Mouse (Mus musculus): ENCODE measurements around the gene Gsta2. TPM values are rescaled to one million over a fixed set of nuclear protein-coding genes. Genes with fewer than 3 reads are reported as not detected.
A peak's percentile ranks its signal among the peaks of the same experiment; 100 is the strongest.

Gene Gsta2
- 0.23 and 0.51 TPM in 2 replicates for polyA plus RNA-seq (2015; fragmentation: Nextera tagmentation; extraction: Ambion mirVana)

GRCm38 (mm10) chr9:78355611-78356010, at the start of gene Gsta2:
TSS of gene Gsta2 (minus strand) at chr9:78355788.
- 69% methylated on average over 8 of the region's 8 CpGs for WGBS (ENCODE audit: insufficient replicate concordance)
- Histone ChIP-seq H3K9ac (no peak within 1 kb of the TSS), H3K27me3 (no peaks in the 10 kb centered on the region), H3K4me1 (replicated peaks) (no peaks in the 10 kb centered on the region), H3K4me2 (no peak within 1 kb of the TSS), H3K4me3 (replicated peaks) (no peak within 1 kb of the TSS), H3K36me3 (replicated peaks) (no peaks in the 10 kb centered on the region), H3K9me3 (replicated peaks) (no peaks in the 10 kb centered on the region), H3K27ac (replicated peaks) (0 out of 2 replicates have a peak within 1 kb of the TSS, but pooled peaks have one; percentile 19)
- ATAC-seq (ENCODE audit: insufficient read depth): no peak

- no peak for ATAC-seq (ENCODE audit: insufficient read depth)
- Histone ChIP-seq H3K4me1 (replicated peaks) (no peaks in the 10 kb centered on the region), H3K4me2 (no peak overlapping the region), H3K27ac (replicated peaks) (no peak overlapping the region), H3K27me3 (peaks cover 23% of the 10 kb centered on the region), H3K9ac (no peak overlapping the region), H3K9me3 (replicated peaks) (no peaks in the 10 kb centered on the region), H3K36me3 (replicated peaks) (no peaks in the 10 kb centered on the region), H3K4me3 (replicated peaks) (no peak overlapping the region)
- 83% methylated on average over 7 of the region's 7 CpGs for WGBS (ENCODE audit: insufficient replicate concordance)
Measured at GRCm38 (mm10) chr9:78401596-78401995, 46.0 kb upstream of the Gsta2 start.

- Histone ChIP-seq H3K27ac (replicated peaks) (no peak overlapping the region), H3K4me1 (replicated peaks) (peaks cover 7% of the 10 kb centered on the region), H3K27me3 (peaks cover 33% of the 10 kb centered on the region), H3K4me3 (replicated peaks) (no peak overlapping the region), H3K9ac (no peak overlapping the region), H3K36me3 (replicated peaks) (no peaks in the 10 kb centered on the region), H3K4me2 (no peak overlapping the region), H3K9me3 (replicated peaks) (no peaks in the 10 kb centered on the region)
- ATAC-seq (ENCODE audit: insufficient read depth): no peak
- WGBS (ENCODE audit: insufficient replicate concordance): 65% methylated on average over 5 of the region's 5 CpGs
Measured at GRCm38 (mm10) chr9:78400570-78400969, 45.0 kb upstream of the Gsta2 start.

GRCm38 (mm10) chr9:78396517-78396916, 40.9 kb upstream of the Gsta2 start:
- ATAC-seq (ENCODE audit: insufficient read depth): no peak
- Histone ChIP-seq H3K27ac (replicated peaks) (no peak overlapping the region), H3K4me1 (replicated peaks) (peaks cover 9% of the 10 kb centered on the region), H3K27me3 (peaks cover 71% of the 10 kb centered on the region), H3K9me3 (replicated peaks) (no peaks in the 10 kb centered on the region), H3K4me2 (no peak overlapping the region), H3K4me3 (replicated peaks) (no peak overlapping the region), H3K9ac (no peak overlapping the region), H3K36me3 (replicated peaks) (no peaks in the 10 kb centered on the region)
- WGBS (ENCODE audit: insufficient replicate concordance): 50% methylated on average over 9 of the region's 9 CpGs

GRCm38 (mm10) chr9:78395630-78396351, 40.2 kb upstream of the Gsta2 start, which contains the start of gene Ddx43:
TSS of gene Ddx43 (plus strand) at chr9:78395777.
- Histone ChIP-seq H3K9ac (no peak within 1 kb of the TSS), H3K4me1 (replicated peaks) (peaks cover 9% of the 10 kb centered on the region), H3K27me3 (peaks cover 71% of the 10 kb centered on the region), H3K4me2 (peak within 1 kb of the TSS; percentile 55), H3K9me3 (replicated peaks) (no peaks in the 10 kb centered on the region), H3K36me3 (replicated peaks) (no peaks in the 10 kb centered on the region), H3K4me3 (replicated peaks) (peak within 1 kb of the TSS; percentile 29), H3K27ac (replicated peaks) (no peak within 1 kb of the TSS)
- peak; percentile 44 for ATAC-seq (ENCODE audit: insufficient read depth)
- 3% methylated on average over 93 of the region's 93 CpGs for WGBS (ENCODE audit: insufficient replicate concordance)

GRCm38 (mm10) chr9:78395244-78395629, 39.6 kb upstream of the Gsta2 start:
- Histone ChIP-seq H3K4me2 (peak overlapping the region; percentile 55), H3K9me3 (replicated peaks) (no peaks in the 10 kb centered on the region), H3K9ac (no peak overlapping the region), H3K4me1 (replicated peaks) (peaks cover 9% of the 10 kb centered on the region), H3K4me3 (replicated peaks) (peak overlapping the region; percentile 29; the same call in 1 of the 2 replicates), H3K27me3 (peaks cover 71% of the 10 kb centered on the region), H3K36me3 (replicated peaks) (no peaks in the 10 kb centered on the region), H3K27ac (replicated peaks) (no peak overlapping the region)
- ATAC-seq (ENCODE audit: insufficient read depth): no peak
- 31% methylated on average over 11 of the region's 11 CpGs for WGBS (ENCODE audit: insufficient replicate concordance)

GRCm38 (mm10) chr9:78394602-78395001, 39.0 kb upstream of the Gsta2 start:
- Histone ChIP-seq H3K36me3 (replicated peaks) (no peaks in the 10 kb centered on the region), H3K4me1 (replicated peaks) (peaks cover 9% of the 10 kb centered on the region), H3K4me3 (replicated peaks) (no peak overlapping the region), H3K27me3 (peaks cover 71% of the 10 kb centered on the region), H3K27ac (replicated peaks) (no peak overlapping the region), H3K9ac (no peak overlapping the region), H3K4me2 (no peak overlapping the region), H3K9me3 (replicated peaks) (no peaks in the 10 kb centered on the region)
- ATAC-seq (ENCODE audit: insufficient read depth): no peak
- WGBS (ENCODE audit: insufficient replicate concordance): 42% methylated on average over 7 of the region's 7 CpGs

- no peaks in the 10 kb centered on the region for H3K9me3 ChIP-seq (replicated peaks)
- ATAC-seq (ENCODE audit: insufficient read depth): no peak
- H3K27me3 ChIP-seq: peaks cover 68% of the 10 kb centered on the region
- H3K4me3 ChIP-seq (replicated peaks): no peak overlapping the region
- H3K27ac ChIP-seq (replicated peaks): no peak overlapping the region
- no peak overlapping the region for H3K4me2 ChIP-seq
- WGBS (ENCODE audit: insufficient replicate concordance): 65% methylated on average over 10 of the region's 10 CpGs
- H3K36me3 ChIP-seq (replicated peaks): no peaks in the 10 kb centered on the region
- H3K9ac ChIP-seq: no peak overlapping the region
- H3K4me1 ChIP-seq (replicated peaks): peaks cover 9% of the 10 kb centered on the region
Measured at GRCm38 (mm10) chr9:78393741-78394140, 38.2 kb upstream of the Gsta2 start.

GRCm38 (mm10) chr9:78389981-78390380, 34.4 kb upstream of the Gsta2 start:
- ATAC-seq (ENCODE audit: insufficient read depth): no peak
- Histone ChIP-seq H3K36me3 (replicated peaks) (no peaks in the 10 kb centered on the region), H3K9ac (no peak overlapping the region), H3K4me1 (replicated peaks) (no peaks in the 10 kb centered on the region), H3K27me3 (peaks cover 32% of the 10 kb centered on the region), H3K27ac (replicated peaks) (no peak overlapping the region), H3K4me3 (replicated peaks) (no peak overlapping the region), H3K9me3 (replicated peaks) (no peaks in the 10 kb centered on the region), H3K4me2 (no peak overlapping the region)
- 30% methylated on average over 5 of the region's 5 CpGs for WGBS (ENCODE audit: insufficient replicate concordance)

- Histone ChIP-seq H3K27ac (replicated peaks) (no peak overlapping the region), H3K9me3 (replicated peaks) (no peaks in the 10 kb centered on the region), H3K4me1 (replicated peaks) (no peaks in the 10 kb centered on the region), H3K4me2 (no peak overlapping the region), H3K9ac (no peak overlapping the region), H3K27me3 (peaks cover 4% of the 10 kb centered on the region), H3K4me3 (replicated peaks) (no peak overlapping the region), H3K36me3 (replicated peaks) (no peaks in the 10 kb centered on the region)
- WGBS (ENCODE audit: insufficient replicate concordance): 68% methylated on average over 7 of the region's 7 CpGs
- ATAC-seq (ENCODE audit: insufficient read depth): no peak
Measured at GRCm38 (mm10) chr9:78386947-78387346, 31.4 kb upstream of the Gsta2 start.

GRCm38 (mm10) chr9:78385893-78386292, 30.3 kb upstream of the Gsta2 start:
- Histone ChIP-seq H3K36me3 (replicated peaks) (no peaks in the 10 kb centered on the region), H3K4me1 (replicated peaks) (no peaks in the 10 kb centered on the region)
- no peak for ATAC-seq (ENCODE audit: insufficient read depth)

More at GRCm38 (mm10) chr9:78385893-78386292, 30.3 kb upstream of the Gsta2 start:
- Histone ChIP-seq H3K27ac (replicated peaks) (no peak overlapping the region), H3K27me3 (peaks cover 3% of the 10 kb centered on the region; the same call in 1 of the 2 replicates), H3K4me3 (replicated peaks) (no peak overlapping the region), H3K9ac (no peak overlapping the region), H3K4me2 (no peak overlapping the region), H3K9me3 (replicated peaks) (no peaks in the 10 kb centered on the region)
- 36% methylated on average over 3 of the region's 3 CpGs for WGBS (ENCODE audit: insufficient replicate concordance)
